Mouse (Mus musculus) embryonic facial prominence, embryonic 12.5 days (tissue): ENCODE results near the gene Gm10959. TPM values are rescaled to one million over a fixed set of nuclear protein-coding genes. Genes with fewer than 3 reads are reported as not detected.
"Not testable (repeated sequence)": the region's sequence is repeated elsewhere in the genome, so short reads cannot be mapped to it uniquely, and the experiment has no call there.

ENCODE experiments used
- ATAC-seq: fragments of 200-750 bp; cut with Nextera tagmentation; 2 replicates; pipeline ENCODE4 v1.8.0; 2017; ENCODE audit not compliant: insufficient number of reproducible peaks, insufficient read depth, low FRiP score, low TSS enrichment
- H3K27ac ChIP-seq: fragments of 300-500 bp; sonication (generic); 2 replicates; pipeline ENCODE4 v1.5.1; 2016; ENCODE audit warnings: mild to moderate bottlenecking
- H3K27me3 ChIP-seq: fragments of 300-500 bp; sonication (generic); 2 replicates; pipeline ENCODE4 v1.6.1; 2016; ENCODE audit warnings: mild to moderate bottlenecking, moderate library complexity
- H3K36me3 ChIP-seq: fragments of 300-500 bp; sonication (generic); 2 replicates; pipeline ENCODE4 v1.6.1; 2016; ENCODE audit warnings: mild to moderate bottlenecking
- H3K4me1 ChIP-seq: fragments of 300-500 bp; sonication (generic); 2 replicates; pipeline ENCODE4 v1.6.1; 2016
- H3K4me2 ChIP-seq: fragments of 300-500 bp; sonication (generic); replicated peaks from 2 replicates; pipeline ENCODE4 v1.6.1; 2016; ENCODE audit warnings: mild to moderate bottlenecking, moderate library complexity
- H3K4me3 ChIP-seq: fragments of 300-500 bp; sonication (generic); 2 replicates; pipeline ENCODE4 v1.5.1; 2016; ENCODE audit warnings: mild to moderate bottlenecking
- H3K9ac ChIP-seq: fragments of 300-500 bp; sonication (generic); 2 replicates; pipeline ENCODE4 v1.6.1; 2016; ENCODE audit warnings: mild to moderate bottlenecking, moderate library complexity
- H3K9me3 ChIP-seq: fragments of 300-500 bp; sonication (generic); 2 replicates; pipeline ENCODE4 v1.6.1; 2016; ENCODE audit warnings: mild to moderate bottlenecking, moderate library complexity
- WGBS: fragments of 180-500 bp; shearing (Covaris S2); methylation state at CpG from one replicate; pipeline ENCODE4 v1.1.7; 2016; 5-methylcytosine and 5-hydroxymethylcytosine counted together
- polyA plus RNA-seq: library from polyadenylated mRNA; unstranded; fragments of >200 nt; fragmentation: Nextera tagmentation; extraction: Ambion mirVana; gene quantifications from 2 replicates; pipeline ENCODE4 v1.2.1, GENCODE M21; 2016

Gene Gm10959
- polyA plus RNA-seq = not detected in 2 replicates

GRCm38 (mm10) chr3:122919260-122919659 is at the start of gene Gm10959:
Gene Gm10959, minus strand, starts transcription at chr3:122919360.
- WGBS = 73% methylated on average over 8 of the region's 8 CpGs
- Histone ChIP-seq H3K9ac (no peak within 1 kb of the TSS), H3K4me2 (no peak within 1 kb of the TSS), H3K27me3 (no peaks in the 10 kb centered on the region), H3K36me3 (no peaks in the 10 kb centered on the region), H3K4me1 (peaks cover 4% of the 10 kb centered on the region; the same call in 1 of the 2 replicates), H3K4me3 (no peak within 1 kb of the TSS), H3K27ac (no peak within 1 kb of the TSS), H3K9me3 (no peaks in the 10 kb centered on the region)
- ATAC-seq = no peak

GRCm38 (mm10) chr3:122968391-122968790 is 49.2 kb upstream of the Gm10959 start:
- H3K27me3 ChIP-seq = no peaks in the 10 kb centered on the region
- ATAC-seq = no peak
- no peaks in the 10 kb centered on the region for H3K36me3 ChIP-seq
- no peak overlapping the region for H3K4me2 ChIP-seq
- H3K9ac ChIP-seq = no peak overlapping the region
- 91% methylated on average over 9 of the region's 9 CpGs for WGBS
- H3K4me3 ChIP-seq = no peak overlapping the region
- no peaks in the 10 kb centered on the region for H3K9me3 ChIP-seq
- H3K27ac ChIP-seq = no peak overlapping the region
- H3K4me1 ChIP-seq = 0 out of 2 replicates have a peak, but pooled peaks cover 4% of the 10 kb centered on the region

- no peaks in the 10 kb centered on the region for H3K36me3 ChIP-seq
- 86% methylated on average over 5 of the region's 5 CpGs for WGBS
- no peaks in the 10 kb centered on the region for H3K9me3 ChIP-seq
- H3K4me3 ChIP-seq = no peak overlapping the region
- no peak overlapping the region for H3K9ac ChIP-seq
- H3K4me1 ChIP-seq = no peaks in the 10 kb centered on the region
- no peak for ATAC-seq
- no peak overlapping the region for H3K4me2 ChIP-seq
- H3K27me3 ChIP-seq = no peaks in the 10 kb centered on the region
- H3K27ac ChIP-seq = no peak overlapping the region
These were observed 45.1 kb upstream of the Gm10959 start for GRCm38 (mm10) chr3:122964301-122964700.

GRCm38 (mm10) chr3:122950129-122950528 is 31.0 kb upstream of the Gm10959 start:
- no peaks in the 10 kb centered on the region for H3K9me3 ChIP-seq
- WGBS = 95% methylated on average over 2 of the region's 2 CpGs
- no peak overlapping the region for H3K4me3 ChIP-seq
- H3K27me3 ChIP-seq = no peaks in the 10 kb centered on the region
- no peak overlapping the region for H3K4me2 ChIP-seq
- no peak overlapping the region for H3K9ac ChIP-seq
- ATAC-seq = no peak
- H3K27ac ChIP-seq = no peak overlapping the region
- H3K4me1 ChIP-seq = no peaks in the 10 kb centered on the region
- H3K36me3 ChIP-seq = peaks cover 13% of the 10 kb centered on the region; the same call in 1 of the 2 replicates

GRCm38 (mm10) chr3:122943387-122943890 is 24.3 kb upstream of the Gm10959 start:
- H3K27me3 ChIP-seq = no peaks in the 10 kb centered on the region
- no peak overlapping the region for H3K4me3 ChIP-seq
- ATAC-seq = no peak
- no peak overlapping the region for H3K9ac ChIP-seq
- WGBS = 79% methylated on average over 6 of the region's 6 CpGs
- no peaks in the 10 kb centered on the region for H3K9me3 ChIP-seq
- no peaks in the 10 kb centered on the region for H3K4me1 ChIP-seq
- H3K27ac ChIP-seq = no peak overlapping the region
- no peaks in the 10 kb centered on the region for H3K36me3 ChIP-seq
- no peak overlapping the region for H3K4me2 ChIP-seq

GRCm38 (mm10) chr3:122939215-122939614 is 20.1 kb upstream of the Gm10959 start:
- H3K4me3 ChIP-seq = no peak overlapping the region
- H3K36me3 ChIP-seq = no peaks in the 10 kb centered on the region
- H3K27me3 ChIP-seq = no peaks in the 10 kb centered on the region
- no peak overlapping the region for H3K27ac ChIP-seq
- no peak for ATAC-seq
- H3K9me3 ChIP-seq = no peaks in the 10 kb centered on the region
- WGBS = 76% methylated on average over 2 of the region's 2 CpGs
- H3K4me2 ChIP-seq = no peak overlapping the region
- no peaks in the 10 kb centered on the region for H3K4me1 ChIP-seq
- no peak overlapping the region for H3K9ac ChIP-seq

GRCm38 (mm10) chr3:122937176-122937575 is 18.0 kb upstream of the Gm10959 start:
- not testable (repeated sequence) for H3K9ac ChIP-seq, H3K4me1 ChIP-seq, H3K27ac ChIP-seq, H3K36me3 ChIP-seq, ATAC-seq, H3K9me3 ChIP-seq, H3K4me2 ChIP-seq, H3K4me3 ChIP-seq, H3K27me3 ChIP-seq
- 80% methylated on average over 13 of the region's 13 CpGs for WGBS

GRCm38 (mm10) chr3:122932466-122932865 is 13.3 kb upstream of the Gm10959 start:
- Histone ChIP-seq H3K27me3 (no peaks in the 10 kb centered on the region), H3K4me1 (no peaks in the 10 kb centered on the region), H3K36me3 (peaks cover 2% of the 10 kb centered on the region; the same call in 1 of the 2 replicates), H3K27ac (no peak overlapping the region), H3K9me3 (no peaks in the 10 kb centered on the region), H3K9ac (no peak overlapping the region), H3K4me2 (no peak overlapping the region), H3K4me3 (no peak overlapping the region)
- no peak for ATAC-seq
- WGBS = 79% methylated on average over 1 of the region's 1 CpGs

- Histone ChIP-seq H3K9me3 (no peaks in the 10 kb centered on the region), H3K27ac (no peak overlapping the region), H3K4me2 (no peak overlapping the region), H3K36me3 (peaks cover 10% of the 10 kb centered on the region; the same call in 1 of the 2 replicates), H3K4me1 (peaks cover 9% of the 10 kb centered on the region; the same call in 1 of the 2 replicates), H3K4me3 (no peak overlapping the region), H3K27me3 (no peaks in the 10 kb centered on the region), H3K9ac (no peak overlapping the region)
- ATAC-seq = no peak
- 88% methylated on average over 6 of the region's 6 CpGs for WGBS
These were observed 10.6 kb upstream of the Gm10959 start for GRCm38 (mm10) chr3:122929723-122930122.

- WGBS = under 1% methylated on average over 66 of the region's 68 CpGs
- ATAC-seq = peak; percentile 97
These were observed 5.1 kb upstream of the Gm10959 start, which contains the start of gene 1810037I17Rik for GRCm38 (mm10) chr3:122924009-122924914. Gene 1810037I17Rik, plus strand, starts transcription at chr3:122924203.

GRCm38 (mm10) chr3:122923147-122923546 is 4.0 kb upstream of the Gm10959 start:
- peak overlapping the region; percentile 64; the same call in 1 of the 2 replicates for H3K4me2 ChIP-seq
- 0 out of 2 replicates have a peak, but pooled peaks cover 7% of the 10 kb centered on the region for H3K36me3 ChIP-seq
- peaks cover 13% of the 10 kb centered on the region for H3K4me1 ChIP-seq
- H3K4me3 ChIP-seq = peak overlapping the region; percentile 57; the same call in 1 of the 2 replicates
- H3K27ac ChIP-seq = no peak overlapping the region
- H3K9ac ChIP-seq = no peak overlapping the region
- no peaks in the 10 kb centered on the region for H3K27me3 ChIP-seq
- WGBS = 66% methylated on average over 7 of the region's 7 CpGs
- no peaks in the 10 kb centered on the region for H3K9me3 ChIP-seq
- no peak for ATAC-seq

More at GRCm38 (mm10) chr3:122924009-122924914, 5.1 kb upstream of the Gm10959 start, which contains the start of gene 1810037I17Rik:
- H3K9ac ChIP-seq = peak within 1 kb of the TSS; percentile 68
- peak within 1 kb of the TSS; percentile 57 for H3K4me3 ChIP-seq
- peak within 1 kb of the TSS; percentile 64 for H3K4me2 ChIP-seq
- H3K36me3 ChIP-seq = 0 out of 2 replicates have a peak, but pooled peaks cover 7% of the 10 kb centered on the region
- H3K27me3 ChIP-seq = no peaks in the 10 kb centered on the region
- peaks cover 13% of the 10 kb centered on the region for H3K4me1 ChIP-seq
- no peaks in the 10 kb centered on the region for H3K9me3 ChIP-seq
- peak within 1 kb of the TSS; percentile 72 for H3K27ac ChIP-seq
